Mouse (Mus musculus) embryonic facial prominence, embryonic 12.5 days (tissue): ENCODE data around the gene Vmn2r53. TPM values are rescaled to one million over a fixed set of nuclear protein-coding genes. Genes with fewer than 3 reads are reported as not detected.
"Not testable (repeated sequence)": the region's sequence is repeated elsewhere in the genome, so short reads cannot be mapped to it uniquely, and the experiment has no call there.

Source experiments
- ATAC-seq: fragments of 200-750 bp; cut with Nextera tagmentation; 2 replicates; pipeline ENCODE4 v1.8.0; 2017; ENCODE audit not compliant: insufficient number of reproducible peaks, insufficient read depth, low FRiP score, low TSS enrichment
- H3K27ac ChIP-seq: fragments of 300-500 bp; sonication (generic); 2 replicates; pipeline ENCODE4 v1.5.1; 2016; ENCODE audit warnings: mild to moderate bottlenecking
- H3K27me3 ChIP-seq: fragments of 300-500 bp; sonication (generic); 2 replicates; pipeline ENCODE4 v1.6.1; 2016; ENCODE audit warnings: mild to moderate bottlenecking, moderate library complexity
- H3K36me3 ChIP-seq: fragments of 300-500 bp; sonication (generic); 2 replicates; pipeline ENCODE4 v1.6.1; 2016; ENCODE audit warnings: mild to moderate bottlenecking
- H3K4me1 ChIP-seq: fragments of 300-500 bp; sonication (generic); 2 replicates; pipeline ENCODE4 v1.6.1; 2016
- H3K4me2 ChIP-seq: fragments of 300-500 bp; sonication (generic); replicated peaks from 2 replicates; pipeline ENCODE4 v1.6.1; 2016; ENCODE audit warnings: mild to moderate bottlenecking, moderate library complexity
- H3K4me3 ChIP-seq: fragments of 300-500 bp; sonication (generic); 2 replicates; pipeline ENCODE4 v1.5.1; 2016; ENCODE audit warnings: mild to moderate bottlenecking
- H3K9ac ChIP-seq: fragments of 300-500 bp; sonication (generic); 2 replicates; pipeline ENCODE4 v1.6.1; 2016; ENCODE audit warnings: mild to moderate bottlenecking, moderate library complexity
- H3K9me3 ChIP-seq: fragments of 300-500 bp; sonication (generic); 2 replicates; pipeline ENCODE4 v1.6.1; 2016; ENCODE audit warnings: mild to moderate bottlenecking, moderate library complexity
- WGBS: fragments of 180-500 bp; shearing (Covaris S2); methylation state at CpG from one replicate; pipeline ENCODE4 v1.1.7; 2016; 5-methylcytosine and 5-hydroxymethylcytosine counted together
- polyA plus RNA-seq: library from polyadenylated mRNA; unstranded; fragments of >200 nt; fragmentation: Nextera tagmentation; extraction: Ambion mirVana; gene quantifications from 2 replicates; pipeline ENCODE4 v1.2.1, GENCODE M21; 2016

Gene Vmn2r53
- not detected in 2 replicates for polyA plus RNA-seq

DNA sequence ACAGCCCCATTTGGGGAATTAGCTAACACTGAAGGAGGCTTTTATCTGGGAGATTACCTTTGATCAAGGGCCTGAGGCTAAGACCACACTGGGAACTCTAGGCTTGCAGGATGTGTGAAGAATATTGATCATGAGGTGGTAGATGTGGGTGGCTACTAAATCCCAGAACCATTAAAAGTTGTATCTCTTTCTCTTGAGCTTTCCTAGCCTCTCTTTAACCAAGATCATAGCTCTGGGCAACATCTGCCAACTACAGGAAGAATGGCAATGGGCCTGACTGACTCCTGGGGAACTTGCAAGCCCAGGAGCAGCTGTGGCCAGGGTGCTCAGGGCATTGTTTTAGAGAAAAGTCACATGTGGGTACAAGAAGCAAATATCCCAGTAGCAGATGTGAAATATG, at the start of gene Vmn2r53:
Vmn2r53 (minus strand) TSS at position 101 of the 400 bp plus-strand sequence.
- H3K9me3 ChIP-seq = peaks cover 10% of the 10 kb centered on the region; the same call in 1 of the 2 replicates
- H3K4me2 ChIP-seq = no peak within 1 kb of the TSS
- no peaks in the 10 kb centered on the region for H3K36me3 ChIP-seq
- no peak within 1 kb of the TSS for H3K4me3 ChIP-seq
- no peak within 1 kb of the TSS for H3K9ac ChIP-seq
- H3K27ac ChIP-seq = no peak within 1 kb of the TSS
- no peaks in the 10 kb centered on the region for H3K4me1 ChIP-seq
- ATAC-seq = no peak
- H3K27me3 ChIP-seq = no peaks in the 10 kb centered on the region

DNA sequence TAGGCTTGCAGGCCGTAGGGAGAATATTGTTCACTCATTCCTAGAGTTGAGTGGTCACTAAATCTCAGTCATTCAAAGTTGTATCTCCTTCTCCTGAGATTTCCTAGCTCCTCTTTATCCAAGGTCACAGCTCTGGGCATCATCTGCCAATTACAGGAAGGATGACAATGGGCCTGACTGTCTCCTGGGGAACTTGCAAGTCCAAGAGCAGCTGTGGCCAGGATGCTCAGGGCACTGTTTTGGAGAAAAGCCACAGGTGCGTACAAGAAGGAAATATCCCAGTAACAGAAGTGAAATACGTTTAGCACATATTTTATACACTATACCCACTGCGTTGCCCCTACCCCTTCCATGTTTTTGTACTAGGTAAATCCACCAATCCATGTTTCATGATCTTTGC, 31.6 kb upstream of the Vmn2r53 start, which contains the start of gene Vmn2r54:
Vmn2r54 (minus strand) TSS at position 101 of the 400 bp plus-strand sequence.
- ATAC-seq = not testable (repeated sequence)
- WGBS = 78% methylated on average over 3 of the region's 4 CpGs

More for the DNA sequence above, 31.6 kb upstream of the Vmn2r53 start, which contains the start of gene Vmn2r54:
- H3K4me2 ChIP-seq, H3K9me3 ChIP-seq, H3K4me1 ChIP-seq, H3K27ac ChIP-seq, H3K36me3 ChIP-seq, H3K27me3 ChIP-seq, H3K9ac ChIP-seq, H3K4me3 ChIP-seq: not testable (repeated sequence)

Other genes starting within 250 kb of the Vmn2r53 start
- not detected in 2 replicates for gene Vmn1r84, start 239.5 kb downstream of the Vmn2r53 start, polyA plus RNA-seq
- gene Zfp551, start 186.0 kb downstream of the Vmn2r53 start, polyA plus RNA-seq = 5.4 and 5.8 TPM in 2 replicates
- 36.1 and 38.2 TPM in 2 replicates for gene Zfp606, start 130.5 kb downstream of the Vmn2r53 start, polyA plus RNA-seq
- gene 2900092C05Rik, start 96.3 kb downstream of the Vmn2r53 start, polyA plus RNA-seq = not detected in 2 replicates
- not detected in 2 replicates for gene Vmn2r54, start 31.5 kb upstream of the Vmn2r53 start, polyA plus RNA-seq
- not detected in 2 replicates for gene Vmn2r55, start 76.2 kb upstream of the Vmn2r53 start, polyA plus RNA-seq
- not detected in 2 replicates for gene Vmn2r56, start 126.2 kb upstream of the Vmn2r53 start, polyA plus RNA-seq
- 17.4 and 19.4 TPM in 2 replicates for gene Zscan18, start 194.8 kb upstream of the Vmn2r53 start, polyA plus RNA-seq
- 19.8 TPM in 2 replicates for gene Zfp329, start 210.1 kb upstream of the Vmn2r53 start, polyA plus RNA-seq
- 39.5 and 41.3 TPM in 2 replicates for gene Zfp110, start 226.0 kb upstream of the Vmn2r53 start, polyA plus RNA-seq